Mouse (Mus musculus): ENCODE results near the gene Meltf. TPM values are rescaled to one million over a fixed set of nuclear protein-coding genes. Genes with fewer than 3 reads are reported as not detected.
"Not testable (repeated sequence)": the region's sequence is repeated elsewhere in the genome, so short reads cannot be mapped to it uniquely, and the experiment has no call there.

The Meltf gene
- polyA plus RNA-seq, 1 experiment from 2014 or later: 33.6 TPM

GRCm38 (mm10) chr16:31940586-31940985 is 62.0 kb downstream of the Meltf start:
- WGBS: 78% methylated on average over 2 of the region's 2 CpGs
- H3K4me1 ChIP-seq (replicated peaks): peaks cover under 1% of the 10 kb centered on the region; the same call in 1 of the 2 replicates
- H3K27ac ChIP-seq: no peak overlapping the region
- H3K9me3 ChIP-seq: no peaks in the 10 kb centered on the region
- H3K9ac ChIP-seq: no peak overlapping the region
- H3K4me2 ChIP-seq (replicated peaks): no peak overlapping the region
- H3K36me3 ChIP-seq: 0 out of 2 replicates have a peak, but pooled peaks cover 3% of the 10 kb centered on the region
- no peak for ATAC-seq
- H3K27me3 ChIP-seq (replicated peaks): peaks cover 4% of the 10 kb centered on the region
- H3K4me3 ChIP-seq (replicated peaks): no peak overlapping the region

DNA sequence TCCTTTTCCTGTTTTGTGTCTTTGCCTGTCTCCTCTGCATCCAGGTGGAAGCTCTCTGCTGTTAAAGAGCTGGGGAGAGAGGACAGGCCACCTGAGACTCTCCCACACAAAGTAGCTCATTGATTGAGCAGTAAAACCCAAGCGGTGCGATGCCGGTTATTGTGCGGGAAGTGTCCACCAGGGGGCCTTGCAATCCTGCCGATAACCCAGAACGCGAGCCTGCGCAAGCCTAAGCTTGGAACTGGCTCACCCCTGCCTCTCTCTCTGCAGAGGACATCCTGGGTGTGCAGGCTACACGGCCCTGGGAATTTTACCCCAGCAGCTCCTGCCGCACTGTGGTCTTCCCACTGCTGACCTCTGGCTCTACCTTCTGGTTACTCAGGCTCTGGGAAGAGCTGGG is 65.4 kb downstream of the Meltf start:
- Histone ChIP-seq H3K9ac (no peak overlapping the region), H3K27ac (no peak overlapping the region), H3K4me1 (replicated peaks) (peaks cover 12% of the 10 kb centered on the region), H3K9me3 (no peaks in the 10 kb centered on the region), H3K27me3 (replicated peaks) (no peaks in the 10 kb centered on the region), H3K4me3 (replicated peaks) (no peak overlapping the region), H3K4me2 (replicated peaks) (no peak overlapping the region), H3K36me3 (0 out of 2 replicates have a peak, but pooled peaks cover 3% of the 10 kb centered on the region)
- ATAC-seq: peak; percentile 35
- WGBS: 3% methylated on average over 10 of the region's 10 CpGs

DNA sequence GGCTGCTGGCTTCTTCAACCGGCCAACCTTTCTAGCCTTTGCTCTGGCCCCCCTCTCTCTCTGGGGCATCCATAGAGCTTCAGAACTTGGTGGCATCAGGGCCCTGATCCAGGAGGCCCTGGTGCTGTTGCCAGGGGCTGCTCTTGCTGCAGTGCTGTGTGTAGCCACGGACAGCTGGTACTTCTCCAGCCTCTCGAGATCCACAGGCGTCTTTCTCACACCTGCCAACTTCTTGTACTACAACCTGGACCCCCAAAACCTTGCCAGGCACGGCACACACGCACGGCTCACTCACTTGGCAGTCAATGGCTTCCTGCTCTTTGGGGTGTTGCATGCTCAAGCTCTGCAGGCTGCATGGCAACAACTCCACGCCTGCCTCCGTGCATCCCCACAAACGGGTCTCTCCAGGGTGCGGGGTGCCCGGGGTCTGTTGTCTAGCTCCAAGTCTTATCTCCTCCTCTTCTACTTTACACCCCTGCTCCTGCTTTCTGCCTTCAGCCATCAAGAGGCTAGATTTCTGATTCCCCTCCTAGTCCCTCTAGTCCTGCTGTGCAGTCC is 66.2 kb downstream of the Meltf start:
- no peak overlapping the region for H3K4me3 ChIP-seq (replicated peaks)
- no peak overlapping the region for H3K4me2 ChIP-seq (replicated peaks)
- no peak for ATAC-seq
- H3K27ac ChIP-seq: no peak overlapping the region
- H3K9ac ChIP-seq: no peak overlapping the region
- peaks cover 17% of the 10 kb centered on the region for H3K4me1 ChIP-seq (replicated peaks)
- H3K9me3 ChIP-seq: no peaks in the 10 kb centered on the region
- 0 out of 2 replicates have a peak, but pooled peaks cover 3% of the 10 kb centered on the region for H3K36me3 ChIP-seq
- WGBS: 90% methylated on average over 12 of the region's 12 CpGs
- H3K27me3 ChIP-seq (replicated peaks): no peaks in the 10 kb centered on the region

- Histone ChIP-seq H3K4me2 (replicated peaks) (no peak overlapping the region), H3K27me3 (replicated peaks) (no peaks in the 10 kb centered on the region), H3K4me1 (replicated peaks) (peaks cover 17% of the 10 kb centered on the region), H3K27ac (no peak overlapping the region), H3K36me3 (0 out of 2 replicates have a peak, but pooled peaks cover 6% of the 10 kb centered on the region), H3K9me3 (no peaks in the 10 kb centered on the region), H3K9ac (no peak overlapping the region), H3K4me3 (replicated peaks) (no peak overlapping the region)
- ATAC-seq: no peak
- WGBS: 87% methylated on average over 6 of the region's 6 CpGs
Measured at GRCm38 (mm10) chr16:31945372-31945771, 66.8 kb downstream of the Meltf start.

DNA sequence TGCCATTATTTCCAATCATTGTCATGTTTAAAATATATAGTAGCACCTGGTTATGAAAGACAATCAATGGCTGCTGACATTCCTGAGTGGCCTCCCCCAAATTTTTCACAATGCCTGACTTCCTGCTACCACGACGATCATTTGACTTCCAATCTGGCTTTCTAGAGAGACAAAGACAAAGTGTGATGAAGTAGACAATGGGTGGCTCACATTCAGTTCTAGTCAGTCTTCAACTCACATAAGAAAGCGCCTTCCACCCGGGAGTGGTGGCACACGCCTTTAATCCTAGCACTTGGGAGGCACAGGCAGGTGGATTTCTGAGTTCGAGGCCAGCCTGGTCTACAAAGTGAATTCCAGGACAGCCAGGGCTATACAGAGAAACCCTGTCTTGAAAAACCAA is 67.4 kb downstream of the Meltf start:
- 0 out of 2 replicates have a peak, but pooled peaks cover 12% of the 10 kb centered on the region for H3K36me3 ChIP-seq
- H3K9me3 ChIP-seq; H3K27ac ChIP-seq; H3K27me3 ChIP-seq (replicated peaks); H3K4me3 ChIP-seq (replicated peaks); ATAC-seq; H3K9ac ChIP-seq: not testable (repeated sequence)
- peaks cover 17% of the 10 kb centered on the region for H3K4me1 ChIP-seq (replicated peaks)
- peak overlapping the region; percentile 79; the same call in 1 of the 2 replicates for H3K4me2 ChIP-seq (replicated peaks)
- WGBS: 91% methylated on average over 6 of the region's 6 CpGs

GRCm38 (mm10) chr16:31947333-31947732 is 68.7 kb downstream of the Meltf start:
- WGBS: 29% methylated on average over 8 of the region's 8 CpGs
- ATAC-seq: no peak
- Histone ChIP-seq H3K4me2 (replicated peaks) (peak overlapping the region; percentile 79), H3K4me3 (replicated peaks) (peak overlapping the region; percentile 96), H3K4me1 (replicated peaks) (peaks cover 17% of the 10 kb centered on the region), H3K27me3 (replicated peaks) (no peaks in the 10 kb centered on the region), H3K36me3 (0 out of 2 replicates have a peak, but pooled peaks cover 15% of the 10 kb centered on the region), H3K27ac (no peak overlapping the region), H3K9ac (peak overlapping the region; percentile 90), H3K9me3 (no peaks in the 10 kb centered on the region)

- Histone ChIP-seq H3K27me3 (replicated peaks) (no peaks in the 10 kb centered on the region), H3K4me1 (replicated peaks) (peaks cover 17% of the 10 kb centered on the region), H3K4me3 (replicated peaks) (peak overlapping the region; percentile 96), H3K9me3 (no peaks in the 10 kb centered on the region), H3K9ac (peak overlapping the region; percentile 90), H3K4me2 (replicated peaks) (peak overlapping the region; percentile 79), H3K27ac (peak overlapping the region; percentile 92), H3K36me3 (0 out of 2 replicates have a peak, but pooled peaks cover 15% of the 10 kb centered on the region)
- ATAC-seq: peak; percentile 70
- under 1% methylated on average over 38 of the region's 38 CpGs for WGBS
Measured at GRCm38 (mm10) chr16:31947901-31948316, 69.3 kb downstream of the Meltf start.

DNA sequence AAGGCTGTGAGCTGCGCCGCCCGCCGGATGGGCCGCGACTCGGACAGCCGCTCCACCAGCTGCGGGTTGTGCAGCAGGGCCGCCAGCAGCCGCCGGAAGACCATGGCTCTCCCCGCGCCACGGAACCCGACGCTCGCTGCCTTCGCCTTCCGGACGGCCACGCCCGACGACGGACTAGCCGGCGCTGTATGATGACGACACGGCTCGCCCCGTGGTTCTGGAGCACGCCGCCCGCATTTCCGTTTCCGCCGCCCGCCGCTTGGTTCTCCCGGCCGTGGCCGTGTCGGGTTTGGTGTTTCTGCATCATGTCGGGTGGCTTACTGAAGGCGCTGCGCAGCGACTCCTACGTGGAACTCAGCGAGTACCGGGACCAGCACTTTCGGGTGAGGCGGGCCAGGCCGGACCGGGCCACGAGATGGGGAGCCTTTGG is 69.8 kb downstream of the Meltf start, which contains the start of the genes 0610012G03Rik and Ncbp2:
TSS of gene 0610012G03Rik (minus strand) at position 150 of the 430 bp plus-strand sequence.
TSS of gene Ncbp2 (plus strand) at position 169 of the 430 bp plus-strand sequence.
- Histone ChIP-seq H3K4me2 (replicated peaks) (peak within 1 kb of the TSS; percentile 79), H3K9ac (peak within 1 kb of the TSS; percentile 90), H3K36me3 (0 out of 2 replicates have a peak, but pooled peaks cover 15% of the 10 kb centered on the region), H3K4me1 (replicated peaks) (peaks cover 17% of the 10 kb centered on the region), H3K4me3 (replicated peaks) (peak within 1 kb of the TSS; percentile 96), H3K27ac (peak within 1 kb of the TSS; percentile 92), H3K9me3 (no peaks in the 10 kb centered on the region), H3K27me3 (replicated peaks) (no peaks in the 10 kb centered on the region)
- ATAC-seq: peak; percentile 95
- under 1% methylated on average over 55 of the region's 55 CpGs for WGBS

Other genes starting within 250 kb of the Meltf start
- gene Dlg1, start 215.4 kb upstream of the Meltf start, polyA plus RNA-seq (2015; fragmentation: Nextera tagmentation; extraction: Ambion mirVana): 18.6 and 19.0 TPM in 2 replicates
- gene Pigz, start 55.0 kb downstream of the Meltf start, polyA plus RNA-seq (2015; fragmentation: Nextera tagmentation; extraction: Ambion mirVana): 0.48 and 1.2 TPM in 2 replicates
- gene 0610012G03Rik, start 69.7 kb downstream of the Meltf start, polyA plus RNA-seq (2015; fragmentation: Nextera tagmentation; extraction: Ambion mirVana): 108 and 120 TPM in 2 replicates
- gene Ncbp2, start 69.7 kb downstream of the Meltf start, polyA plus RNA-seq (2015; fragmentation: Nextera tagmentation; extraction: Ambion mirVana): 80.9 and 85.8 TPM in 2 replicates
- gene Senp5, start 124.5 kb downstream of the Meltf start, polyA plus RNA-seq (2015; fragmentation: Nextera tagmentation; extraction: Ambion mirVana): 10.6 TPM in 2 replicates
- gene Pak2, start 200.5 kb downstream of the Meltf start, polyA plus RNA-seq (2015; fragmentation: Nextera tagmentation; extraction: Ambion mirVana): 33.8 and 38.3 TPM in 2 replicates
- 107 and 109 TPM in 2 replicates for gene Pigx, start 220.9 kb downstream of the Meltf start, polyA plus RNA-seq (2015; fragmentation: Nextera tagmentation; extraction: Ambion mirVana)
- gene Cep19, start 221.0 kb downstream of the Meltf start, polyA plus RNA-seq (2015; fragmentation: Nextera tagmentation; extraction: Ambion mirVana): 27.4 and 29.4 TPM in 2 replicates

Data from intestine, embryonic 15.5 days (tissue).